Mouse (Mus musculus) limb, embryonic 13.5 days (tissue): Measurements from ENCODE around the gene Cldn9. TPM values are rescaled to one million over a fixed set of nuclear protein-coding genes. Genes with fewer than 3 reads are reported as not detected.

Source experiments
- polyA plus RNA-seq: library from polyadenylated mRNA; unstranded; fragments of >200 nt; fragmentation: Nextera tagmentation; extraction: Ambion mirVana; gene quantifications from 2 replicates; pipeline ENCODE4 v1.2.1, GENCODE M21; 2015

The Cldn9 gene
- polyA plus RNA-seq, 1 experiment from 2014 or later: 8.3 TPM

Other genes with a start within 250 kb of the Cldn9 start
- not detected in 2 replicates for gene Vmn2r117, start 204.3 kb downstream of the Cldn9 start, polyA plus RNA-seq
- gene Zfp213, start 119.8 kb downstream of the Cldn9 start, polyA plus RNA-seq: 21.0 and 21.7 TPM in 2 replicates
- 19.9 and 22.2 TPM in 2 replicates for gene Zfp13, start 84.5 kb downstream of the Cldn9 start, polyA plus RNA-seq
- 0.56 and 0.57 TPM in 2 replicates for gene Zscan10, start 83.2 kb downstream of the Cldn9 start, polyA plus RNA-seq
- 0.81 and 1.0 TPM in 2 replicates for gene Mmp25, start 38.7 kb downstream of the Cldn9 start, polyA plus RNA-seq
- 1.7 and 2.2 TPM in 2 replicates for gene Bicdl2, start 23.5 kb downstream of the Cldn9 start, polyA plus RNA-seq
- gene Hcfc1r1, start 10.4 kb downstream of the Cldn9 start, polyA plus RNA-seq: 65.0 and 66.9 TPM in 2 replicates
- gene Thoc6, start 10.1 kb downstream of the Cldn9 start, polyA plus RNA-seq: 45.6 and 48.4 TPM in 2 replicates
- 15.4 and 17.1 TPM in 2 replicates for gene Tnfrsf12a, start 6.6 kb downstream of the Cldn9 start, polyA plus RNA-seq
- 16.8 and 19.8 TPM in 2 replicates for gene Cldn6, start 4.8 kb downstream of the Cldn9 start, polyA plus RNA-seq
- gene 1520401A03Rik, start 38.8 kb upstream of the Cldn9 start, polyA plus RNA-seq: 2.3 and 3.0 TPM in 2 replicates
- gene Pkmyt1, start 42.3 kb upstream of the Cldn9 start, polyA plus RNA-seq: 47.5 and 52.8 TPM in 2 replicates
- 15.5 and 16.1 TPM in 2 replicates for gene Paqr4, start 56.8 kb upstream of the Cldn9 start, polyA plus RNA-seq
- gene Kremen2, start 61.8 kb upstream of the Cldn9 start, polyA plus RNA-seq: 39.5 and 46.3 TPM in 2 replicates
- gene Flywch1, start 87.6 kb upstream of the Cldn9 start, polyA plus RNA-seq: 103 and 107 TPM in 2 replicates
- gene Flywch2, start 102.1 kb upstream of the Cldn9 start, polyA plus RNA-seq: 68.0 and 70.5 TPM in 2 replicates
- 606 and 615 TPM in 2 replicates for gene Srrm2, start 106.5 kb upstream of the Cldn9 start, polyA plus RNA-seq
- 1,219 and 1,256 TPM in 2 replicates for gene Elob, start 145.1 kb upstream of the Cldn9 start, polyA plus RNA-seq
- not detected in 2 replicates for gene Prss33, start 152.0 kb upstream of the Cldn9 start, polyA plus RNA-seq
- gene Prss32, start 159.8 kb upstream of the Cldn9 start, polyA plus RNA-seq: not detected in 2 replicates
- 1.7 and 2.4 TPM in 2 replicates for gene Prss41, start 160.1 kb upstream of the Cldn9 start, polyA plus RNA-seq
- not detected in 2 replicates for gene Prss21, start 184.0 kb upstream of the Cldn9 start, polyA plus RNA-seq
- not detected in 2 replicates for gene Dcpp1, start 196.8 kb upstream of the Cldn9 start, polyA plus RNA-seq
- not detected in 2 replicates for gene Dcpp2, start 196.9 kb upstream of the Cldn9 start, polyA plus RNA-seq
- gene Dcpp3, start 233.4 kb upstream of the Cldn9 start, polyA plus RNA-seq: not detected in 2 replicates